Mouse (Mus musculus): ENCODE measurements around the gene 5830473C10Rik. TPM values are rescaled to one million over a fixed set of nuclear protein-coding genes. Genes with fewer than 3 reads are reported as not detected.

5830473C10Rik gene
- polyA plus RNA-seq, 1 experiment from 2014 or later = 1.8 TPM

DNA sequence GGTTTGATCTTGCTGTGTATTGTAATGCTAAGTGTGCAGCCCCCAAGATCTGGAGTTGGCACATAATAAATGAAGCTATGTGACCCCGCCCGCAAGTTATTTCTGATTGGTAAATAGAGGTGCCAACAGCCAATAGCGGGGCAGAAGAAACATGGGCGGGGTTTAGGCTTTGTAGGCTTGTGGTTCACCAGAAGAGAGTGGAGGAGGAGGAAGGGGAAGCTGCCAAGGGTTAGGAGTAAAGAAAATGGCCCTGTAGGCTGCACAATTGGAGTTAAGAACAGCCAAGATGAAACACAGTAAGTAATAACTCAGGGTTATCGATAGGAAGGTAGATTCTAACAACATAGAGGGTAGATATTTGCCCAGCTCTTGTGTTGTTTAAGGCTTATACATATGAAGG is 25.6 kb downstream of the 5830473C10Rik start:
- no peaks in the 10 kb centered on the region for H3K27me3 ChIP-seq (ENCODE audit: control insufficient read depth, insufficient read depth, low read depth, low read length)
- no peak for ATAC-seq (ENCODE audit: low read depth)
- no peaks in the 10 kb centered on the region for H3K9me3 ChIP-seq (replicated peaks; ENCODE audit: control insufficient read depth, low read length)
- H3K4me3 ChIP-seq (ENCODE audit: low read depth, low read length) = no peak overlapping the region
- H3K4me2 ChIP-seq (ENCODE audit: low read depth, low read length) = no peak overlapping the region
- WGBS (ENCODE audit: insufficient replicate concordance) = 52% methylated on average over 5 of the region's 5 CpGs
- no peak overlapping the region for H3K27ac ChIP-seq (ENCODE audit: low read length)
- no peak overlapping the region for H3K9ac ChIP-seq (ENCODE audit: low read depth, low read length)
- H3K4me1 ChIP-seq (ENCODE audit: control insufficient read depth, low read depth, low read length) = no peaks in the 10 kb centered on the region
- no peaks in the 10 kb centered on the region for H3K36me3 ChIP-seq (ENCODE audit: control insufficient read depth, insufficient read depth)

DNA sequence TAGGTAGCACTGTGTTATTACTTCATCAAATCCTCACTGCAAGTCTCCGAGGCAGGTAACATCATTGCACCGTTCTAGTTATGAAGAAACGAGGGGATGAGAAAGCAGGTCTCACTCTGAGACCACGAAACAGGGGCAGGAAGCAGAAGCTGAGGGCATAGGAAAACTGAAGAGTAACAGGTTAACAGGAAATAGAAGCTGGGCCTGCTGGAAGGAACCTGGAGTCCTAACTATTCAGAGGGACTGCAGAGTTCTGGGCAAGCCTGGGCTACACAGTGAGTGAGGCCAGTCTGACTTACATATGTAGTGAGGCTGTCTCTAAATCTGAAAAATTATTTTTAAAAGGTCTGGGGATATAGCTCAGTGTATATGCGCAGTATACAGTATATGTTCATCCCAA is 27.2 kb downstream of the 5830473C10Rik start:
- no peak for ATAC-seq (ENCODE audit: low read depth)
- Histone ChIP-seq H3K27me3 (ENCODE audit: control insufficient read depth, insufficient read depth, low read depth, low read length) (no peaks in the 10 kb centered on the region), H3K4me3 (ENCODE audit: low read depth, low read length) (no peak overlapping the region), H3K36me3 (ENCODE audit: control insufficient read depth, insufficient read depth) (no peaks in the 10 kb centered on the region), H3K9ac (ENCODE audit: low read depth, low read length) (no peak overlapping the region), H3K4me1 (ENCODE audit: control insufficient read depth, low read depth, low read length) (no peaks in the 10 kb centered on the region), H3K9me3 (replicated peaks; ENCODE audit: control insufficient read depth, low read length) (no peaks in the 10 kb centered on the region), H3K27ac (ENCODE audit: low read length) (no peak overlapping the region), H3K4me2 (ENCODE audit: low read depth, low read length) (no peak overlapping the region)
- WGBS (ENCODE audit: insufficient replicate concordance) = 59% methylated on average over 5 of the region's 5 CpGs

DNA sequence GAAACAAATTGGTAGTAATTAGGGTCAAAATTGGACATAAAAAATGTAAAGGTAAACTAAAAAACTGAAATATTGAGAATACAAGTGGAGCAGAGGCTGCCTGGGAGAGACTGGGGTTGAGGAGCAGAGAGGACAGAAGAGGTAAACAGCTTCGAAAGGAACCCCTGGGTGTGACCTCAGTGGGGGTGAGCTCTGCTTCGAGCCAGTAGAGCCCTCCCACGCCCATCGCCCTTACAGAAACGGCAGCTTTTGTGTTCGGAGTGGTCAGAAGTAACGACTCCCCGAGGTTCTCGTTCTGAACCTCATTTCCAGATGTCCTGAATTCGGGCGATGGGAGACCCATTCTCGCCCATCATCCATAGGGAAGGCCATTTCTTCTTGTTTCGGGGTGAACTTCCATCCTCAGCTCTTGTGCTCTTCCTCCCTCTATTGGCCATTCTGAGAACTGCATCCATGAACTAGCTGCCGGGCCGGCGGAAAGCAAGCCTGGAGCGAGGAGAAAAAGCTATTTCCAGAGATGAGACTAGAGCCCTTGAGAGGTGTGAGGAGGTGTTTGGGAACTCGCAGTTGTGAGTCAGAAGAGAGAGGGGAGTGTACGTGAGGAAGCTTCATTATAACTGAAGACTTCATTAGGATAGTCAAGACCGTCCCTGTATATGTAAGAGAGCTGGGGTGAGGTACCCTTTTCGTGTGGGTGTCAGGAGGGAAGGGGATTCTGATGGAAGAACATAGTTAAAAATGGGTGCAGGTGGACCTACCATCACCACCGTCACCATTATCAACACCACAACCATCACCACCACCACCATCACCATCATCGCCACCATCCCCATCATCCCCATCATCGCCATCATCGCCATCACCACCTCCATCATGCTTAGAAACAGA is 28.0 kb downstream of the 5830473C10Rik start:
- no peaks in the 10 kb centered on the region for H3K27me3 ChIP-seq (ENCODE audit: control insufficient read depth, insufficient read depth, low read depth, low read length)
- no peaks in the 10 kb centered on the region for H3K36me3 ChIP-seq (ENCODE audit: control insufficient read depth, insufficient read depth)
- no peak; the same call in 1 of the 2 replicates for ATAC-seq (ENCODE audit: low read depth)
- no peaks in the 10 kb centered on the region for H3K4me1 ChIP-seq (ENCODE audit: control insufficient read depth, low read depth, low read length)
- 24% methylated on average over 25 of the region's 25 CpGs for WGBS (ENCODE audit: insufficient replicate concordance)
- H3K4me3 ChIP-seq (ENCODE audit: low read depth, low read length) = peak overlapping the region; percentile 43
- peak overlapping the region; percentile 61 for H3K4me2 ChIP-seq (ENCODE audit: low read depth, low read length)
- no peaks in the 10 kb centered on the region for H3K9me3 ChIP-seq (replicated peaks; ENCODE audit: control insufficient read depth, low read length)
- no peak overlapping the region for H3K27ac ChIP-seq (ENCODE audit: low read length)
- H3K9ac ChIP-seq (ENCODE audit: low read depth, low read length) = 0 out of 2 replicates have a peak overlapping the region, but pooled peaks have one; percentile 28

DNA sequence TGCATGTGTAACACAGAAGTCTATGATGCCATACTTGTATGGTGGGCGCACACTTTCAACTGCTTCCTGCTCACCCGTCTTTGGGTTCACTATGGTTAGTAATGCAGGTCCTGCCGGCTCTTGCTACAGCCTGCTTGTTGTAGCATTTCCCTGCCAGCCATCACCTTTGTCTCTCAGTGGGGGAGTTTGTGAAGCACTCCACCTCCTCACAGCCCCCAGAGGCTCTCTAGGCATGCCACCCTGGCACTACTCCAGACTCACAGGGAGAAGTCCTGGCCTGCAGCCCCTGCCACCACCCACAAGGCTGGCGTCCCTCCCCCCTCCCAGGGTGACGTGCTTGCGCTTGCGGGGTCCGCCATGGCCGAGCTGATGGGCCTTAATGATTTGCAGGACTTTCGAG is 29.8 kb downstream of the 5830473C10Rik start:
- Histone ChIP-seq H3K4me1 (ENCODE audit: control insufficient read depth, low read depth, low read length) (no peaks in the 10 kb centered on the region), H3K27ac (ENCODE audit: low read length) (no peak overlapping the region), H3K4me2 (ENCODE audit: low read depth, low read length) (no peak overlapping the region), H3K27me3 (ENCODE audit: control insufficient read depth, insufficient read depth, low read depth, low read length) (no peaks in the 10 kb centered on the region), H3K4me3 (ENCODE audit: low read depth, low read length) (no peak overlapping the region), H3K36me3 (ENCODE audit: control insufficient read depth, insufficient read depth) (no peaks in the 10 kb centered on the region), H3K9me3 (replicated peaks; ENCODE audit: control insufficient read depth, low read length) (no peaks in the 10 kb centered on the region), H3K9ac (ENCODE audit: low read depth, low read length) (no peak overlapping the region)
- no peak for ATAC-seq (ENCODE audit: low read depth)
- WGBS (ENCODE audit: insufficient replicate concordance) = 77% methylated on average over 10 of the region's 10 CpGs

DNA sequence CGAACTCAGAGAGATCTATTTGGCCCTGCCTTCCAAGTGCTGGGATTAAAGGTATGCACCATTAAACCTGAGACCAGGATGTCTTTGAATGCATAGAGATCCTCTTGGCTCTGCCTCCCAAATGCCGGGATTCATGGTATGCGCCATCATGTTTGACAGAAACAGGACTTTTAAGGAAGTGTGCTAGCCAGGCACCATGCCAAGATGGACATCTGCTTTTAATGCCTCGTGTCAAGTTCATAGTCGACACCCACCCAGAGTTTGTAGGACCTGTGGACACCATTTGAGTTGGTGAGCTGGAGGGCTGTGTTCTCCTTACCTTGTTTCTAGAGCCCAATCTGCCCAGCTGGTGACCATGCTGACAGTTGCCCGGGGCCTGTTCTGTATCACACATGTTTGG is 31.0 kb downstream of the 5830473C10Rik start:
- Histone ChIP-seq H3K9ac (ENCODE audit: low read depth, low read length) (no peak overlapping the region), H3K9me3 (replicated peaks; ENCODE audit: control insufficient read depth, low read length) (no peaks in the 10 kb centered on the region), H3K27me3 (ENCODE audit: control insufficient read depth, insufficient read depth, low read depth, low read length) (no peaks in the 10 kb centered on the region), H3K4me3 (ENCODE audit: low read depth, low read length) (no peak overlapping the region), H3K27ac (ENCODE audit: low read length) (no peak overlapping the region), H3K4me2 (ENCODE audit: low read depth, low read length) (no peak overlapping the region), H3K4me1 (ENCODE audit: control insufficient read depth, low read depth, low read length) (no peaks in the 10 kb centered on the region), H3K36me3 (ENCODE audit: control insufficient read depth, insufficient read depth) (no peaks in the 10 kb centered on the region)
- WGBS (ENCODE audit: insufficient replicate concordance) = 72% methylated on average over 6 of the region's 6 CpGs
- ATAC-seq (ENCODE audit: low read depth) = no peak

DNA sequence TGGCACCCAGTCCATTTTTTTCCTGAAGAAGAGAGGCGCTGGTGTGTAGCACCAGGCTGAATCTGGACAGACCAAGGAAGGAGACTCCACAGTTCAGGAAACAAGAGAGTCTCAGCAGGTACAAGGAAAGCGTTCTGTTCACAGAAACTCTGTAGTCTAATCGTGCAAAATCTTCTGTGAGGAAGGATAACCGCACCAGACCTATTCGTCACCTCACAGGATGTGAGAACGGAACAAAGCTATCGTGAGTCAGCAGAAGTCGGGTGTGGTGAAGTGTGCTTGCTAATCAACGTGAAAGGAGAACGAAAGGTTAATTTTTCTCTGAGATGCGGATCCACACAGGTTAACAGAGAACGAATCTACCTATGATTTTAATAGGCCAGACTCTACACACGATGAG is 34.0 kb downstream of the 5830473C10Rik start:
- WGBS (ENCODE audit: insufficient replicate concordance) = 22% methylated on average over 13 of the region's 13 CpGs
- ATAC-seq (ENCODE audit: low read depth) = no peak
- H3K4me2 ChIP-seq (ENCODE audit: low read depth, low read length) = no peak overlapping the region
- H3K27ac ChIP-seq (ENCODE audit: low read length) = no peak overlapping the region
- no peak overlapping the region for H3K9ac ChIP-seq (ENCODE audit: low read depth, low read length)
- H3K9me3 ChIP-seq (replicated peaks; ENCODE audit: control insufficient read depth, low read length) = no peaks in the 10 kb centered on the region
- no peaks in the 10 kb centered on the region for H3K4me1 ChIP-seq (ENCODE audit: control insufficient read depth, low read depth, low read length)
- H3K4me3 ChIP-seq (ENCODE audit: low read depth, low read length) = no peak overlapping the region
- H3K27me3 ChIP-seq (ENCODE audit: control insufficient read depth, insufficient read depth, low read depth, low read length) = no peaks in the 10 kb centered on the region
- H3K36me3 ChIP-seq (ENCODE audit: control insufficient read depth, insufficient read depth) = no peaks in the 10 kb centered on the region

DNA sequence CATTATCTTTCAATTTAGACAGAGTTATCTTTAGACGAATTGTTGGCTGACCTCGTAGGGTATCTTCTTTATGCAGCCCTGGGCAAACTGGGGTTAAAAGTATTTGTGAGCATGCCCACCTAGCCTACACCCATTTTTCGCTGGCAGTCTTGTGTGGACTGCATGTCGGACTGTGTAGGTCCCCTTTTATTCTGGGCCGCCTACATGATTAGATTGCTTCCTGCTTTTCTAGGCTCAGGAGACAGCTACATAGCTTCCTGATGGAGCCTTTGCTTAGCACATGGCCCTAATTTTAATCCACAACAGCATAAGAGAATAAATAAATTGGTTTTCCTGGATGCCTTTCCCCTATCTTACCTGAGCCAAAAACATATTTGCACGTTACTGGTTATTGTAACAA is 35.2 kb downstream of the 5830473C10Rik start:
- 46% methylated on average over 6 of the region's 6 CpGs for WGBS (ENCODE audit: insufficient replicate concordance)
- Histone ChIP-seq H3K36me3 (ENCODE audit: control insufficient read depth, insufficient read depth) (no peaks in the 10 kb centered on the region), H3K27ac (ENCODE audit: low read length) (no peak overlapping the region), H3K27me3 (ENCODE audit: control insufficient read depth, insufficient read depth, low read depth, low read length) (no peaks in the 10 kb centered on the region), H3K4me1 (ENCODE audit: control insufficient read depth, low read depth, low read length) (no peaks in the 10 kb centered on the region), H3K9ac (ENCODE audit: low read depth, low read length) (no peak overlapping the region), H3K9me3 (replicated peaks; ENCODE audit: control insufficient read depth, low read length) (no peaks in the 10 kb centered on the region), H3K4me2 (ENCODE audit: low read depth, low read length) (no peak overlapping the region), H3K4me3 (ENCODE audit: low read depth, low read length) (no peak overlapping the region)
- no peak for ATAC-seq (ENCODE audit: low read depth)

DNA sequence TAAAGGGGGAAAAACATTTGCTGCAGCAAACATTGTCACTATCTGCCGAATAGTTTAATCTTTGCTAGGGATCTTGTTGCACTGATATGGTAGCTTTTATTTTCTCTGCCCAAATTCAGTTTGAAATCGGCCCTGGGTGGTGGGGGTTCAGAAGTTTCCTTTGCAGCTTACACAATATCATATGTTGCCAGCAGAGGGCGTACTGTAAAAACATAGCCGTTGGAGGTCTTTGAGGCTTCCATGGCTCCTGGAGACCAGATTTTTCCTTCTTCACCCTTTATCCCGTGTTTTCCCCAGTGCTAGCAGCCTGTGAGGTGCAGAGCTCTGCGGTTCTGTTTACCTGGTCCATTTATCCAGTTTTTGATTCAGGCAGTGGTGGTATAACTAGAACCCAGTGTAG is 40.6 kb downstream of the 5830473C10Rik start:
- no peak for ATAC-seq (ENCODE audit: low read depth)

DNA sequence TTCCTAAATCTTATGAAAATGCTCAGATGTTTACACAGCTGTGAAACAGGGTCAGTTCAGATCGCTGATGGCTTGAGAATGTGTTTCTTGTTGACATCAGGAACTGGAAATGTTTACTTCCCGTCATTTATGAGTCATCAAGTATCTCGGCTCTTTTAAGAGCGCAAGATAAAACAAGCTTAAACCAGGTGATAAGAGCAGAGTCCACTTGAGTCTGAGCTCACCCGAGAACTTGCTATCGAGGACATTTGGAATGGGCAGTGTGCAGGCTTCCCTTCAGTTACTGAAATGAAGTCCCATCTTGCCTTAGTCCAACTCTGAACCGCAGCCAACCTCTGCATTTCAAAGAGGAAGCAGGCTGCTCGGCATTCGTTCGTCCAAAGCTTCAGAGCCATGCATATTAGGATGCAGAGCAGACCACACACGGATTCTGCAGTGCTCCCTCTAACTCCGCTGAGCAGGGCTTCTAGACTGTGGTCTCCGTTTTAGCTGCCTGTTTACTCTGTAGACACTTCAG is 42.6 kb downstream of the 5830473C10Rik start:
- Histone ChIP-seq H3K27ac (ENCODE audit: low read length) (no peak overlapping the region), H3K4me2 (ENCODE audit: low read depth, low read length) (no peak overlapping the region), H3K4me1 (ENCODE audit: control insufficient read depth, low read depth, low read length) (no peaks in the 10 kb centered on the region), H3K9ac (ENCODE audit: low read depth, low read length) (no peak overlapping the region), H3K4me3 (ENCODE audit: low read depth, low read length) (no peak overlapping the region), H3K9me3 (replicated peaks; ENCODE audit: control insufficient read depth, low read length) (no peaks in the 10 kb centered on the region), H3K27me3 (ENCODE audit: control insufficient read depth, insufficient read depth, low read depth, low read length) (no peaks in the 10 kb centered on the region), H3K36me3 (ENCODE audit: control insufficient read depth, insufficient read depth) (no peaks in the 10 kb centered on the region)
- WGBS (ENCODE audit: insufficient replicate concordance) = 11% methylated on average over 13 of the region's 13 CpGs
- no peak for ATAC-seq (ENCODE audit: low read depth)

More for the DNA sequence above, 40.6 kb downstream of the 5830473C10Rik start:
- Histone ChIP-seq H3K9ac (ENCODE audit: low read depth, low read length) (no peak overlapping the region), H3K4me1 (ENCODE audit: control insufficient read depth, low read depth, low read length) (no peaks in the 10 kb centered on the region), H3K27me3 (ENCODE audit: control insufficient read depth, insufficient read depth, low read depth, low read length) (no peaks in the 10 kb centered on the region), H3K27ac (ENCODE audit: low read length) (no peak overlapping the region), H3K4me3 (ENCODE audit: low read depth, low read length) (no peak overlapping the region), H3K4me2 (ENCODE audit: low read depth, low read length) (no peak overlapping the region), H3K9me3 (replicated peaks; ENCODE audit: control insufficient read depth, low read length) (no peaks in the 10 kb centered on the region), H3K36me3 (ENCODE audit: control insufficient read depth, insufficient read depth) (no peaks in the 10 kb centered on the region)
- 9% methylated on average over 6 of the region's 6 CpGs for WGBS (ENCODE audit: insufficient replicate concordance)
